Mouse (Mus musculus) stomach, embryonic 15.5 days (tissue): ENCODE results near the gene Capzb. TPM values are rescaled to one million over a fixed set of nuclear protein-coding genes. Genes with fewer than 3 reads are reported as not detected.
A peak's percentile ranks its signal among the peaks of the same experiment; 100 is the strongest.

ENCODE experiments used
- ATAC-seq: fragments of 200-750 bp; cut with Nextera tagmentation; 2 replicates; pipeline ENCODE4 v1.8.0; 2017; ENCODE audit warnings: low read depth, moderate number of reproducible peaks, moderate TSS enrichment; ENCODE audit not compliant: insufficient read depth, low FRiP score
- H3K27ac ChIP-seq: fragments of 300-500 bp; sonication (generic); 2 replicates; pipeline ENCODE4 v1.5.1; 2015; ENCODE audit warnings: mild to moderate bottlenecking, inconsistent platforms
- H3K27me3 ChIP-seq: fragments of 300-500 bp; sonication (generic); replicated peaks from 2 replicates; pipeline ENCODE4 v1.6.1; 2015; ENCODE audit warnings: inconsistent platforms
- H3K36me3 ChIP-seq: fragments of 300-500 bp; sonication (generic); 2 replicates; pipeline ENCODE4 v1.6.1; 2015; ENCODE audit warnings: inconsistent platforms
- H3K4me1 ChIP-seq: fragments of 300-500 bp; sonication (generic); 2 replicates; pipeline ENCODE4 v1.6.1; 2015; ENCODE audit warnings: inconsistent platforms
- H3K4me2 ChIP-seq: fragments of 300-500 bp; sonication (generic); 2 replicates; pipeline ENCODE4 v1.6.1; 2015; ENCODE audit warnings: mild to moderate bottlenecking, inconsistent platforms
- H3K4me3 ChIP-seq: fragments of 300-500 bp; sonication (generic); replicated peaks from 2 replicates; pipeline ENCODE4 v1.5.1; 2015; ENCODE audit warnings: inconsistent platforms
- H3K9ac ChIP-seq: fragments of 300-500 bp; sonication (generic); 2 replicates; pipeline ENCODE4 v1.6.1; 2015; ENCODE audit warnings: inconsistent platforms
- H3K9me3 ChIP-seq: fragments of 300-500 bp; sonication (generic); 2 replicates; pipeline ENCODE4 v1.6.1; 2016; ENCODE audit warnings: inconsistent platforms
- WGBS: fragments of 180-500 bp; shearing (Covaris S2); methylation state at CpG from one replicate; pipeline ENCODE4 v1.1.7; 2015; 5-methylcytosine and 5-hydroxymethylcytosine counted together
- polyA plus RNA-seq: library from polyadenylated mRNA; unstranded; fragments of >200 nt; fragmentation: Nextera tagmentation; extraction: Ambion mirVana; gene quantifications from 2 replicates; pipeline ENCODE4 v1.2.1, GENCODE M21; 2015

The Capzb gene
- polyA plus RNA-seq, 1 experiment from 2014 or later: 375 TPM

DNA sequence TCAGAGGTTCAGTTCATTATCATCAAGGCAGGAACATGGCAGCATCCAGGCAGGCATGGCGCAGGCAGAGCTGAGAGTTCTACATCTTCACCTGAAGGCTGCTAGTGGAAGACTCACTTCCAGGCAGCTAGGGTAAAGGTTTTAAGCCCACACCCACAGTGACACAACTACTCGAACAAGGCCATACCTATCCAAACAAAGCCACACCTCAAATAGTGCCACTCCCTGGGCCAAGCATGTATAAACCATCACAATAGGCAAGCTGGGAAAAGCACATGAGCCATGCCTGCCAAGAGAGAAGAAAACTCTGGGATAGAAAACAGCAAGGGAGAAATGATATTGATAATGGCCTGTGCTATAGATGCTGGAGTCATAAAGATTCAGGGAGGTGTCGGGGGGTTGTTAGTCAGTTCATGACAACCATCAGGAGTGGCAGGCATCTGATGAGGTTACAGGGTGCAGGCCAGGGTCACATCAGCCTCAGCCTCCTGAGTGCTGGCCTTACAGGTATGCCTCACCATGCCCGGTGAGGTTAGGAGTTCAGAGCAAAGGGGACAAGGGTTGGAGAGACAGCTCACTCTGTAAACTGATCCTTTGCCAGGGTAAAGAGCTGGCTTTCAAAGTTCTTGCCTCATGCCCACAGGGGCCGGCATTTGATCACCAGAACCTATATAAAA is 6.8 kb upstream of the Capzb start:
- H3K9ac ChIP-seq: no peak overlapping the region
- H3K27me3 ChIP-seq: no peaks in the 10 kb centered on the region
- ATAC-seq: peak; percentile 75
- peak overlapping the region; percentile 62; the same call in 1 of the 2 replicates for H3K27ac ChIP-seq
- 0 out of 2 replicates have a peak overlapping the region, but pooled peaks have one; percentile 5 for H3K4me2 ChIP-seq
- WGBS: 74% methylated on average over 5 of the region's 5 CpGs
- no peaks in the 10 kb centered on the region for H3K9me3 ChIP-seq
- no peak overlapping the region for H3K4me3 ChIP-seq
- H3K36me3 ChIP-seq: no peaks in the 10 kb centered on the region
- H3K4me1 ChIP-seq: peaks cover 6% of the 10 kb centered on the region; the same call in 1 of the 2 replicates

- no peak overlapping the region for H3K9ac ChIP-seq
- no peak overlapping the region for H3K27ac ChIP-seq
- H3K27me3 ChIP-seq: no peaks in the 10 kb centered on the region
- peaks cover 16% of the 10 kb centered on the region for H3K4me1 ChIP-seq
- WGBS: 70% methylated on average over 11 of the region's 11 CpGs
- H3K4me2 ChIP-seq: no peak overlapping the region
- ATAC-seq: no peak
- no peaks in the 10 kb centered on the region for H3K9me3 ChIP-seq
- no peak overlapping the region for H3K4me3 ChIP-seq
- H3K36me3 ChIP-seq: no peaks in the 10 kb centered on the region
Observed at GRCm38 (mm10) chr4:139187930-139188329, 4.8 kb upstream of the Capzb start.

DNA sequence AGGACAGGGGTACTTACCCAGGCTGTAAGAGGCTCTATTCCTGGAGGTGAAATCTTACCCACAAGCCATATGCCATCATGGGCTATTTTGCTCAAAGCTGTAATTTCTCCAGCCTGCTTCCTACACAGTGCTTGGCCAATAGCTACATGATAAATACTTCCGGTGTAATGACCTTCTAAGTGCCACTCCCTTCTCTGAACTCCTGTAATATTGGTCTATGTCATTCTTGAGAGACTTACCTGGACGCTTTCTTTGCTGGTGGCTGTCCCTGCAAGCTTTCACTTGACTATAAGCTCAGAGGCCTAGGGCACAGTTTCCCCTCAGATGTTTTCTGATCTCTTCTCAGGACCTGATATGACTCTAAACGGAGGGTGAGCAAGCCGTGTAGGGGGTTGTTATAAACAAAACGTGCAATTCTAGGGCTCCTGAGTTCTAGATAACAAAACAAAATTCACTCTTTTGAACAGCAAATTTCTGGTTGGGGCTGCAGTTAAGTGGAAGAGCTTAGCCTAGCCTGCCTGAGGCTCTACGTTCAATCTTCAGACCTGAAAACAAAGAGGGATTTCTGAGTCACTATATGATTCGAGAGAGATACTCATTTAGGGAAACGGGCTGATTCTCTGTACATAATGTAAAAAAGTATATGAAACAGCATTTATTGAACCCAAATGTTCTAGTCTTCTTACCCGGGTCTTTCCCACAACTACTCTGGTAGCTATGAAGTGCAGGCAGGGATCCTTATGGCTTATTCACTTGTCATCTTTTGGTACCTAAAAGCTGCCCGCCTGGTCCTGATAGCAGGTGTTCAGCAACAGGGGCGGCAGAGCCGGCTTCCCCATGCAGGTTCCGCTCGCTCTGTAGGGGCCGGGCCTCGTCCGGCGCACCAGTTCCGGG is 847 bp upstream of the Capzb start:
- 11% methylated on average over 19 of the region's 19 CpGs for WGBS
- Histone ChIP-seq H3K9ac (peak overlapping the region; percentile 48; the same call in 1 of the 2 replicates), H3K4me3 (peak overlapping the region; percentile 96), H3K27me3 (no peaks in the 10 kb centered on the region), H3K4me2 (peak overlapping the region; percentile 48), H3K9me3 (no peaks in the 10 kb centered on the region), H3K4me1 (peaks cover 42% of the 10 kb centered on the region), H3K27ac (peak overlapping the region; percentile 96), H3K36me3 (no peaks in the 10 kb centered on the region)
- ATAC-seq: no peak

GRCm38 (mm10) chr4:139193176-139194093 is 736 bp downstream of the Capzb start:
- 4% methylated on average over 35 of the region's 35 CpGs for WGBS
- H3K4me2 ChIP-seq: peak overlapping the region; percentile 78
- peak overlapping the region; percentile 94 for H3K9ac ChIP-seq
- H3K4me1 ChIP-seq: peaks cover 58% of the 10 kb centered on the region
- H3K27me3 ChIP-seq: no peaks in the 10 kb centered on the region
- no peaks in the 10 kb centered on the region for H3K9me3 ChIP-seq
- H3K36me3 ChIP-seq: no peaks in the 10 kb centered on the region
- peak overlapping the region; percentile 85 for H3K27ac ChIP-seq
- peak; percentile 9; the same call in 1 of the 2 replicates for ATAC-seq
- H3K4me3 ChIP-seq: peak overlapping the region; percentile 96

- Histone ChIP-seq H3K4me1 (peaks cover 67% of the 10 kb centered on the region), H3K9ac (no peak overlapping the region), H3K4me2 (peak overlapping the region; percentile 78), H3K4me3 (no peak overlapping the region), H3K9me3 (no peaks in the 10 kb centered on the region), H3K27me3 (no peaks in the 10 kb centered on the region), H3K27ac (no peak overlapping the region), H3K36me3 (peaks cover 3% of the 10 kb centered on the region; the same call in 1 of the 2 replicates)
- 68% methylated on average over 5 of the region's 5 CpGs for WGBS
- ATAC-seq: no peak
Observed at GRCm38 (mm10) chr4:139195101-139195500, 2.4 kb downstream of the Capzb start.

DNA sequence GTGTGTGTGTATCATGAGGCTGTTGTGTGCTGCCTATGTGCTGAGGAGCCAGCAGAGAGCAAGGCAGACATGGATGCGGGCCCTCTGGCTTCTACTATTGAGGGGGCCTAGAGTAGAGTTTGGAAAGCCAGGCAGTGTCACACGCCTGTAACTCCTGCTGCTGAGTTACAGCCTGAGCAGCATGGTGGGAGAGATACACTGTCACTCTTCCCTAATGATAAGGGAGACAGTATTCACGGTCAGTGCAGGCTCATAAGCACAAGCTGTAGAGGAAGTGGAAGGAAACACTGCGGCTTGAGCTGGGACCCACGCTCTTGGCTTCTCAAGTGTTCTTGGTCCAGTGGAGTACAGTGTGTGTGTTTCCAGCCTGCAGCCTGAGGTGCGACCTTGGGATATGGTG is 3.8 kb downstream of the Capzb start:
- H3K4me3 ChIP-seq: no peak overlapping the region
- peak overlapping the region; percentile 18; the same call in 1 of the 2 replicates for H3K27ac ChIP-seq
- ATAC-seq: no peak
- H3K36me3 ChIP-seq: peaks cover 8% of the 10 kb centered on the region; the same call in 1 of the 2 replicates
- WGBS: 78% methylated on average over 6 of the region's 6 CpGs
- no peak overlapping the region for H3K9ac ChIP-seq
- no peak overlapping the region for H3K4me2 ChIP-seq
- H3K4me1 ChIP-seq: peaks cover 70% of the 10 kb centered on the region
- H3K27me3 ChIP-seq: no peaks in the 10 kb centered on the region
- no peaks in the 10 kb centered on the region for H3K9me3 ChIP-seq

DNA sequence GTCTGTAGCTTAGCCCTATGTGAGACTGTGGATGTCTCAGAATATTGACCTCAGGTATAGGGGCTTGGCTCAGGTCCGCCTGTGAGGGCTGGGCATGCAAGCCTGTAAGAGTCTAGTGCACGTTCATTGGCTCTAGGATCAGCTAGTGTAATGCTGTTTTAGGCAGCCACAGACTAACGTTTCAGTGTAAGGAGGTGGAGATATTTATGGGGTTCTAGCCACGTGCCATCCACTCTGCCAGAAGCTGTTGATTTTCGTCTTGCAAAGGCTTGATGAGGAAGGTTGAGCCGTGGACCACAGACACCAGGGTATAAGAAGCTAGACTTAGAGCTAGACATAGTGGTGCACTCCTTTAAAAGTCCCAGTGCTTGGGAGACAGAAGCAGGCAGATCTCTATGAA is 4.2 kb downstream of the Capzb start:
- H3K36me3 ChIP-seq: peaks cover 8% of the 10 kb centered on the region; the same call in 1 of the 2 replicates
- no peaks in the 10 kb centered on the region for H3K9me3 ChIP-seq
- no peak overlapping the region for H3K9ac ChIP-seq
- H3K4me3 ChIP-seq: no peak overlapping the region
- peak overlapping the region; percentile 73 for H3K27ac ChIP-seq
- peaks cover 67% of the 10 kb centered on the region for H3K4me1 ChIP-seq
- ATAC-seq: no peak
- no peaks in the 10 kb centered on the region for H3K27me3 ChIP-seq
- WGBS: 69% methylated on average over 6 of the region's 6 CpGs
- peak overlapping the region; percentile 22; the same call in 1 of the 2 replicates for H3K4me2 ChIP-seq

DNA sequence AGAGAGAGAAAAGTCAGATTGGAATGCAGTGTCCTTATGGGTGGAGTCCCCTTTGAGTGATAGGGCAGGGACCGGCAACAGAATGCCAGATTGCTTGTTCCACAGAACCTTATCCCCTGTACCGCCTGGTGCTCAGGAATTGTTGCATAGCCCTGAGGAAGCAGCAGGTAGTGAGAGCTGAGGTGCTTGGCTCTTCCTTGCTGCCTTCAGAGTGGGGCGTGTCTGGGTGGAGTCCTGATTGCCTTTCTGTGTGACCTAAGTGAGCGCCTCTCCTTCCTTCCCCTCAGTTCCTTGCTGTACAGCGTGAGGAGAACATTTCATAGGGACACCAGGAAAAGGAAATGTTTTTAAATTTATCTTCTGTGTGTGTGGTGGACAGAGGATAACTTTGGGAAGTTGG is 4.8 kb downstream of the Capzb start:
- H3K9ac ChIP-seq: no peak overlapping the region
- peak overlapping the region; percentile 22; the same call in 1 of the 2 replicates for H3K4me2 ChIP-seq
- H3K4me1 ChIP-seq: peaks cover 69% of the 10 kb centered on the region
- H3K9me3 ChIP-seq: no peaks in the 10 kb centered on the region
- peaks cover 8% of the 10 kb centered on the region; the same call in 1 of the 2 replicates for H3K36me3 ChIP-seq
- ATAC-seq: no peak
- 62% methylated on average over 5 of the region's 5 CpGs for WGBS
- H3K27me3 ChIP-seq: no peaks in the 10 kb centered on the region
- peak overlapping the region; percentile 73 for H3K27ac ChIP-seq
- H3K4me3 ChIP-seq: no peak overlapping the region

DNA sequence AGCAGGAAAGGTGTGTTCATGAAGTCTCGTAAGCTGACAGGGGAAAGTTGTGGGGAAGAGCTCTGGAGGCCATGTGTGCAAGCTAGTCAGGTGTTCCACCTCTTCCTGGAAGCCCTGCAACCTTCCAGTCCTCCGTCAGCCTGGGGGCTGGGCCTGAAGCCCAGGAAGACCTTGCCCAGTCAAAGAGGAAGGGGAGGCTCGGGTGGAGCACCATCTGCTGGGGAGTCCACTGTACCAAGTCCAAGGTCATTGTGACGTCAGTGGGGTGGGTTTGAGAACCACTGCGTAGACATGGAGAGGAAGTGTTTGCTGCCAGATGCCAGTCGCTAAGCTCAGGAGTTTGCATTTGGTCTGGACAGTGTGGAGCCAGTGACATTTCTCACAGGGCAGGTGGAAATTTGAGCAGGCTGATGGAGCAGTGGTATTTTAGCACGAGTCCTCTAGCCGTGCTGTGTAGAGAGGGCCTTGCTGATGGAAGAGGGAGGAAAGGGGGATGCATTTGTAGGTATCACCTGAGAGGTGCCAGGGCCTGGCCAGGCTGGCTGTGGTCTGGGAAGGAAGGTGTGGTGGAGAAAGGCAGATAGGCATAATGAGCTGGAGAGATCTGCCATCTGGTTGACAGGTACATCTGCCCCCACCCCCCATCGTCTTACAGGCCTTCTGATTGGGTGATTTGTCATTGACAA is 5.4 kb downstream of the Capzb start:
- no peak overlapping the region for H3K4me3 ChIP-seq
- no peak overlapping the region for H3K9ac ChIP-seq
- no peaks in the 10 kb centered on the region for H3K27me3 ChIP-seq
- H3K9me3 ChIP-seq: no peaks in the 10 kb centered on the region
- ATAC-seq: peak; percentile 59
- 50% methylated on average over 9 of the region's 9 CpGs for WGBS
- H3K4me1 ChIP-seq: peaks cover 72% of the 10 kb centered on the region
- peaks cover 8% of the 10 kb centered on the region; the same call in 1 of the 2 replicates for H3K36me3 ChIP-seq
- peak overlapping the region; percentile 73 for H3K27ac ChIP-seq
- H3K4me2 ChIP-seq: peak overlapping the region; percentile 22

- H3K9me3 ChIP-seq: no peaks in the 10 kb centered on the region
- H3K9ac ChIP-seq: no peak overlapping the region
- ATAC-seq: no peak
- H3K4me3 ChIP-seq: no peak overlapping the region
- H3K27ac ChIP-seq: peak overlapping the region; percentile 65
- H3K4me1 ChIP-seq: peaks cover 65% of the 10 kb centered on the region
- H3K27me3 ChIP-seq: no peaks in the 10 kb centered on the region
- no peak overlapping the region for H3K4me2 ChIP-seq
- peaks cover 8% of the 10 kb centered on the region; the same call in 1 of the 2 replicates for H3K36me3 ChIP-seq
- WGBS: 86% methylated on average over 9 of the region's 9 CpGs
Observed at GRCm38 (mm10) chr4:139199126-139199525, 6.4 kb downstream of the Capzb start.
